ENCODE assay signal across 25 mouse cellular contexts in the genomic region with DNA sequence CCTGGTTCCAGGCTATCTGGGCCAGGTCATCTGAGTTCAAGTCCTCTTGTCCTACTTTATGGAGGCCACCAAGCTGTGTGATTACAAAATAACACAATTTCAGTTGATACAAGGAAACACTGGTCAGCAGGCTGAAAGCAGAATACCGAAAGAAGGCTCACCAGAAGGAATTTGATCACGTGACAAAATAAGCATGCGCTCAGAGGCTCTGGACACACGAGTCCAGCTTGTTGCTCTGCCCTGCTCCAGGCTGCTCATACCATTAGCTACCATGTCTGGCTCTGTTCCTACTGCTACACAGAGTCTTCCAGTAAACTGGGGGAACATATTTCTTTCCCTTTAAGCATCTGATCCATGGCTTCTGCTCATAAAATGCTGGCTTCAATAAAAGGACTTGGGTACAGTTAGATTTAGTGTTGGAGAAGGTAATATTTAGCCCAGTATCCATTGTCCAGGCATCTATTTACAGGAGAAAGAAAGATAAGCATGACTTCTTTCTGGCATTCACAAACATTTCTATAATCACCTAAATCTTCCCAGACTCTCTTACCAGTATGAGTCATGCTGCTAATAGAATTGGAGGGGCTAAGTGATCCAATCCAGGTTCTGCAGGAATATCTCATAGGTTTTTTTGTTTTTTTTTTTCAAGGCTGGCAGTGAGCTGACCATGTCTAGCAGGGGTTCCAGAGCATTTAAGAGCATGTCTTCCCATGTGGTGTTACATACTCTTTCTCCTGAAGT. TPM values are rescaled to one million over a fixed set of nuclear protein-coding genes. Genes with fewer than 3 reads are reported as not detected.
DNase-seq lines count a peak whose midpoint lies in the region; ATAC-seq and TF ChIP-seq lines count a peak whose summit lies in the region.
"Had no signal": no experiment of that assay in that cellular context is flagged by ENCODE, and none has a peak within 500 bp of the region (broad histone marks: within the 10 kb centered on the region; RNA-seq: fewer than 3 reads in every experiment).

No protein-coding gene starts in this region.

- TF ChIP-seq CTCF in MEL (IDR thresholded peaks at IDR 0.05 in 2 of 3, conservative IDR thresholded peaks at IDR 0.05 in 1 of 3; ENCODE audit: control insufficient read depth in 1 of 3, insufficient read depth in 1 of 3, low read depth in 2 of 3, low read length in 3 of 3, poor library complexity in 1 of 3, severe bottlenecking in 1 of 3) (no peak), Patski (IDR thresholded peaks at IDR 0.05) (no peak)

- peak; percentile 56 for ATAC-seq in Patski
- ATAC-seq: activated CD4-positive, CD25-positive, alpha-beta regulatory T cell, adult 4 months; forebrain, embryonic 13.5 days; forebrain, embryonic 16.5 days; hindbrain, embryonic 16.5 days had no signal

- H3K9ac ChIP-seq in MEL (ENCODE audit: control insufficient read depth, low read depth, low read length, poor library complexity, severe bottlenecking), result no peak overlapping the region
- H3K9ac ChIP-seq: forebrain, embryonic 13.5 days; hindbrain, embryonic 13.5 days had no signal

- H3K79me2 ChIP-seq in MEL (ENCODE audit: control insufficient read depth, insufficient read depth, low read length, poor library complexity), result no peaks in the 10 kb centered on the region

- CTCF ChIA-PET in Patski (lab: Charles Lee), result interaction anchor here (1.4 to 2.0 kb wide), 3 partner anchors 8 to 15 kb away, joined by 3 to 5 read pairs (median 3); no protein-coding TSS in a partner anchor

- POLR2A ChIA-PET in Patski (lab: Charles Lee), result no interaction called here

- H3K4me1 ChIP-seq in heart, embryonic 10.5 days, result peaks cover 4% of the 10 kb centered on the region; the same call in 1 of the 2 replicates
- H3K4me1 ChIP-seq in MEL (ENCODE audit: control insufficient read depth in 1 of 2, insufficient read depth in 2 of 2, low read length in 2 of 2), result no peaks in the 10 kb centered on the region
- H3K4me1 ChIP-seq: forebrain, embryonic 10.5 days; forebrain, embryonic 13.5 days; hindbrain, embryonic 10.5 days; hindbrain, embryonic 13.5 days had no signal

- no peaks in the 10 kb centered on the region for H3K36me3 ChIP-seq in heart, embryonic 10.5 days
- no peaks in the 10 kb centered on the region for H3K36me3 ChIP-seq in MEL (ENCODE audit: control insufficient read depth in 1 of 2, insufficient read depth in 2 of 2, low read length in 2 of 2)
- H3K36me3 ChIP-seq: forebrain, embryonic 10.5 days; hindbrain, embryonic 10.5 days; hindbrain, embryonic 13.5 days had no signal

- no peak overlapping the region for H3K27ac ChIP-seq in heart, embryonic 10.5 days
- no peak overlapping the region for H3K27ac ChIP-seq in MEL (ENCODE audit: control insufficient read depth, low read depth, low read length)
- H3K27ac ChIP-seq: forebrain, embryonic 10.5 days; forebrain, embryonic 13.5 days; heart, adult 2 months; hindbrain, embryonic 10.5 days; hindbrain, embryonic 13.5 days had no signal

- H3K27me3 ChIP-seq in heart, embryonic 10.5 days (ENCODE audit: insufficient read depth, poor library complexity, severe bottlenecking), result no peaks in the 10 kb centered on the region
- peaks cover 1 to 4% of the 10 kb centered on the region in 2 experiments; a peak in 2 of 4 replicates for H3K27me3 ChIP-seq in MEL (ENCODE audit: control insufficient read depth in 1 of 2, insufficient read depth in 2 of 2, low read length in 2 of 2)
- no peaks in the 10 kb centered on the region for H3K27me3 ChIP-seq in Patski
- H3K27me3 ChIP-seq: forebrain, embryonic 13.5 days; hindbrain, embryonic 13.5 days had no signal

- H3K9me3 ChIP-seq in heart, embryonic 10.5 days, result no peaks in the 10 kb centered on the region
- H3K9me3 ChIP-seq in MEL (replicated peaks; ENCODE audit: insufficient read depth, low read length), result no peaks in the 10 kb centered on the region
- H3K9me3 ChIP-seq: forebrain, embryonic 10.5 days; forebrain, embryonic 13.5 days; hindbrain, embryonic 10.5 days; hindbrain, embryonic 13.5 days had no signal

- DNase-seq in heart, embryonic 10.5 days (ENCODE audit: low spot score), result peak; percentile 42
- no peak for DNase-seq in heart, postnatal 14 days
- no peak for DNase-seq in MEL (ENCODE audit: low read depth, low spot score)
- no peak for DNase-seq in Patski (ENCODE audit: low read depth, low spot score)
- DNase-seq in neural tube, embryonic 10.5 days (ENCODE audit: extremely low spot score, low spot score), result no peak
- no peak for DNase-seq in right cerebral cortex, adult 2 months (ENCODE audit: low spot score in 2 of 2)
- DNase-seq in thymus, postnatal 36 days, result no peak
- DNase-seq: adrenal gland, postnatal 10 days; adrenal gland, postnatal 36 days; B cell, adult 2 months; cerebellum, adult 18-20 months; cerebellum, adult 9-10 months; cerebellum, postnatal 14 days; gastrocnemius, postnatal 10 days; gastrocnemius, postnatal 36 days; heart, adult 2 months; heart, postnatal 36 days had no signal

- no peak overlapping the region for H3K4me3 ChIP-seq in heart, embryonic 10.5 days
- no peak overlapping the region for H3K4me3 ChIP-seq in MEL (ENCODE audit: control insufficient read depth in 1 of 2, insufficient read depth in 1 of 2, low read depth in 2 of 2, low read length in 2 of 2)
- H3K4me3 ChIP-seq: forebrain, embryonic 10.5 days; forebrain, embryonic 13.5 days; heart, adult 2 months; hindbrain, embryonic 10.5 days; hindbrain, embryonic 13.5 days had no signal

- no peak for TF ChIP-seq POLR2A in MEL (IDR thresholded peaks at IDR 0.05; ENCODE audit: control insufficient read depth in 1 of 2, insufficient read depth in 1 of 2, low read depth in 1 of 2, low read length in 2 of 2, poor library complexity in 1 of 2)

- no peak for TF ChIP-seq RAD21 in MEL (IDR thresholded peaks at IDR 0.05; ENCODE audit: low read depth, low read length)

- in situ Hi-C loops in Patski (cut with MboI; ENCODE audit: low pct_unique_long_range_greater_than_20kb), result no loop called here

- 75% methylated on average over 4 of the region's 4 CpGs for whole genome bisulfite sequencing in heart, embryonic 10.5 days

- no peak for TF ChIP-seq EP300 in MEL (IDR thresholded peaks at IDR 0.05; ENCODE audit: low read depth in 1 of 2, low read length in 2 of 2)

- intact Hi-C loops in heart, postnatal 14 days (cut with DNase I), result loop anchor here (5.0 kb wide), 1 partner anchor 34 kb away; the partner anchor contains the start of gene Lrrc55

TF ChIP-seq in MEL, 35 proteins besides CTCF, POLR2A, EP300 and RAD21:
- TF ChIP-seq POLR2AphosphoS2 (IDR thresholded peaks at IDR 0.05; ENCODE audit: low read length) (no peak), USF1 (IDR thresholded peaks at IDR 0.05; ENCODE audit: low read depth, low read length) (0 out of 2 replicates have a peak, but pooled peaks have one; percentile 5)

RNA-seq across cellular contexts. Expression of gene Lrrc55, which starts 33.9 kb away (rescaled TPM):
- 0.14 and 0.20 TPM in 2 replicates for polyA plus RNA-seq in heart, embryonic 10.5 days (2016; fragmentation: Nextera tagmentation; extraction: Ambion mirVana)
- total RNA-seq in heart, postnatal 14 days (2021), result 1 to 10 TPM; 3.1 to 4.3 TPM
- total RNA-seq in MEL (2012; rRNA removed), result not detected in 2 replicates
- polyA plus RNA-seq in MEL (2012; ENCODE audit: insufficient read depth in 1 of 2, insufficient read length in 2 of 2, low read depth in 1 of 2, low replicate concordance in 2 of 2, missing spikeins in 1 of 2), result not detected
- 0.03 TPM for polyA plus RNA-seq in Patski (2021)
- total RNA-seq: granulocyte monocyte progenitor cell, adult 5-6 weeks had no signal
- polyA plus RNA-seq: activated CD4-positive, CD25-positive, alpha-beta regulatory T cell, adult 4 months had no signal
